Mouse (Mus musculus) limb, embryonic 11.5 days (tissue): ENCODE results near the gene Iqcf1. TPM values are rescaled to one million over a fixed set of nuclear protein-coding genes. Genes with fewer than 3 reads are reported as not detected.
"Not testable (repeated sequence)": the region's sequence is repeated elsewhere in the genome, so short reads cannot be mapped to it uniquely, and the experiment has no call there.

Experiments used
- ATAC-seq: fragments of 200-750 bp; cut with Nextera tagmentation; 2 replicates; pipeline ENCODE4 v1.8.0; 2017; ENCODE audit warnings: low read depth; ENCODE audit not compliant: insufficient number of reproducible peaks, low FRiP score, low TSS enrichment
- DNase-seq: peaks from one replicate; pipeline ENCODE4 v3.0.0-alpha.2; 2015; ENCODE audit warnings: low spot score
- H3K27ac ChIP-seq: fragments of 300-500 bp; sonication (generic); replicated peaks from 2 replicates; pipeline ENCODE4 v1.5.1; 2014; ENCODE audit warnings: low read depth, mild to moderate bottlenecking, low read length
- H3K27me3 ChIP-seq: fragments of 300-500 bp; sonication (generic); 2 replicates; pipeline ENCODE4 v1.6.1; 2014; ENCODE audit warnings: mild to moderate bottlenecking, low read length, mixed read lengths; ENCODE audit not compliant: control insufficient read depth, insufficient read depth
- H3K36me3 ChIP-seq: fragments of 300-500 bp; sonication (generic); 2 replicates; pipeline ENCODE4 v1.6.1; 2014; ENCODE audit warnings: mild to moderate bottlenecking, low read length, moderate library complexity, mixed read lengths; ENCODE audit not compliant: control insufficient read depth, insufficient read depth
- H3K4me1 ChIP-seq: fragments of 300-500 bp; sonication (generic); 2 replicates; pipeline ENCODE4 v1.6.1; 2014; ENCODE audit warnings: low read length, mixed read lengths; ENCODE audit not compliant: control insufficient read depth, insufficient read depth
- H3K4me2 ChIP-seq: fragments of 300-500 bp; sonication (generic); 2 replicates; pipeline ENCODE4 v1.6.1; 2014; ENCODE audit warnings: low read depth, mild to moderate bottlenecking, moderate library complexity; ENCODE audit not compliant: severe bottlenecking
- H3K4me3 ChIP-seq: fragments of 300-500 bp; sonication (generic); 2 replicates; pipeline ENCODE4 v1.5.1; 2014; ENCODE audit warnings: low read depth, low read length
- H3K9ac ChIP-seq: fragments of 300-500 bp; sonication (generic); 2 replicates; pipeline ENCODE4 v1.6.1; 2014; ENCODE audit warnings: mild to moderate bottlenecking, low read length
- H3K9me3 ChIP-seq: fragments of 300-500 bp; sonication (generic); 2 replicates; pipeline ENCODE4 v1.6.1; 2016; ENCODE audit warnings: low read length; ENCODE audit not compliant: control insufficient read depth
- WGBS: fragments of 180-500 bp; shearing (Covaris S2); extraction: QIAGEN DNeasy Blood & Tissue Kit; methylation state at CpG from one replicate; pipeline ENCODE4 v1.1.7; 2014; 5-methylcytosine and 5-hydroxymethylcytosine counted together
- polyA plus RNA-seq: library from polyadenylated mRNA; unstranded; fragments of >200 nt; fragmentation: Nextera tagmentation; extraction: Ambion mirVana; gene quantifications from 2 replicates; pipeline ENCODE4 v1.2.1, GENCODE M21; 2014

Iqcf1 gene
- polyA plus RNA-seq, 1 experiment from 2014 or later: not detected

GRCm38 (mm10) chr9:106481676-106482075 is 18.1 kb upstream of the Iqcf1 start:
- no peak overlapping the region for H3K4me3 ChIP-seq
- 91% methylated on average over 13 of the region's 13 CpGs for WGBS
- peaks cover 22% of the 10 kb centered on the region for H3K36me3 ChIP-seq

GRCm38 (mm10) chr9:106482578-106483115 is 17.1 kb upstream of the Iqcf1 start:
- Histone ChIP-seq H3K27ac (no peak overlapping the region), H3K36me3 (peaks cover 22% of the 10 kb centered on the region), H3K27me3 (no peaks in the 10 kb centered on the region), H3K4me1 (peaks cover 7% of the 10 kb centered on the region; the same call in 1 of the 2 replicates), H3K4me3 (no peak overlapping the region), H3K9ac (no peak overlapping the region), H3K4me2 (no peak overlapping the region), H3K9me3 (no peaks in the 10 kb centered on the region)
- WGBS: 88% methylated on average over 17 of the region's 17 CpGs
- DNase-seq: no peak
- ATAC-seq: no peak

More at GRCm38 (mm10) chr9:106481676-106482075, 18.1 kb upstream of the Iqcf1 start:
- H3K9ac ChIP-seq: no peak overlapping the region
- H3K27me3 ChIP-seq: no peaks in the 10 kb centered on the region
- ATAC-seq (no peak), DNase-seq (no peak)
- peaks cover 8% of the 10 kb centered on the region; the same call in 1 of the 2 replicates for H3K4me1 ChIP-seq
- H3K4me2 ChIP-seq: no peak overlapping the region
- H3K9me3 ChIP-seq: no peaks in the 10 kb centered on the region
- H3K27ac ChIP-seq: no peak overlapping the region

GRCm38 (mm10) chr9:106483136-106483535 is 16.6 kb upstream of the Iqcf1 start:
- Histone ChIP-seq H3K4me3 (no peak overlapping the region), H3K36me3 (peaks cover 22% of the 10 kb centered on the region), H3K27me3 (no peaks in the 10 kb centered on the region), H3K4me2 (no peak overlapping the region), H3K27ac (no peak overlapping the region), H3K9ac (no peak overlapping the region), H3K9me3 (no peaks in the 10 kb centered on the region), H3K4me1 (peaks cover 2% of the 10 kb centered on the region; the same call in 1 of the 2 replicates)
- DNase-seq (no peak), ATAC-seq (no peak)
- 95% methylated on average over 10 of the region's 10 CpGs for WGBS

GRCm38 (mm10) chr9:106483606-106484005 is 16.2 kb upstream of the Iqcf1 start:
- no peak overlapping the region for H3K4me3 ChIP-seq
- no peaks in the 10 kb centered on the region for H3K27me3 ChIP-seq
- ATAC-seq: no peak
- 92% methylated on average over 17 of the region's 17 CpGs for WGBS
- no peaks in the 10 kb centered on the region for H3K4me1 ChIP-seq
- no peak overlapping the region for H3K4me2 ChIP-seq
- no peak overlapping the region for H3K9ac ChIP-seq
- no peak overlapping the region for H3K27ac ChIP-seq
- peaks cover 22% of the 10 kb centered on the region for H3K36me3 ChIP-seq
- H3K9me3 ChIP-seq: no peaks in the 10 kb centered on the region
- no peak for DNase-seq

GRCm38 (mm10) chr9:106485076-106485475 is 14.7 kb upstream of the Iqcf1 start:
- no peaks in the 10 kb centered on the region for H3K27me3 ChIP-seq
- no peaks in the 10 kb centered on the region for H3K9me3 ChIP-seq
- H3K4me1 ChIP-seq: no peaks in the 10 kb centered on the region
- H3K9ac ChIP-seq: no peak overlapping the region
- 88% methylated on average over 10 of the region's 10 CpGs for WGBS
- no peak overlapping the region for H3K4me2 ChIP-seq
- DNase-seq (no peak), ATAC-seq (no peak)
- no peak overlapping the region for H3K27ac ChIP-seq
- H3K4me3 ChIP-seq: no peak overlapping the region
- peaks cover 22% of the 10 kb centered on the region for H3K36me3 ChIP-seq

- H3K9me3 ChIP-seq, H3K9ac ChIP-seq, H3K27me3 ChIP-seq, H3K4me3 ChIP-seq, H3K4me1 ChIP-seq, H3K27ac ChIP-seq, ATAC-seq, H3K4me2 ChIP-seq, DNase-seq: not testable (repeated sequence)
- peaks cover 16% of the 10 kb centered on the region for H3K36me3 ChIP-seq
- 85% methylated on average over 6 of the region's 6 CpGs for WGBS
These were observed 12.2 kb upstream of the Iqcf1 start for GRCm38 (mm10) chr9:106487602-106488001.

- no peak overlapping the region for H3K4me2 ChIP-seq
- H3K9me3 ChIP-seq: no peaks in the 10 kb centered on the region
- no peak overlapping the region for H3K4me3 ChIP-seq
- DNase-seq: no peak
- H3K27me3 ChIP-seq: no peaks in the 10 kb centered on the region
- H3K36me3 ChIP-seq: no peaks in the 10 kb centered on the region
- ATAC-seq: no peak
- no peaks in the 10 kb centered on the region for H3K4me1 ChIP-seq
- H3K9ac ChIP-seq: no peak overlapping the region
- H3K27ac ChIP-seq: no peak overlapping the region
- 88% methylated on average over 22 of the region's 22 CpGs for WGBS
These were observed 2.1 kb downstream of the Iqcf1 start for GRCm38 (mm10) chr9:106501846-106502245.

- no peak overlapping the region for H3K4me3 ChIP-seq
- WGBS: 78% methylated on average over 6 of the region's 6 CpGs
- H3K4me1 ChIP-seq: no peaks in the 10 kb centered on the region
- H3K27me3 ChIP-seq: no peaks in the 10 kb centered on the region
- no peak for DNase-seq
- H3K9me3 ChIP-seq: no peaks in the 10 kb centered on the region
- no peak overlapping the region for H3K4me2 ChIP-seq
- no peaks in the 10 kb centered on the region for H3K36me3 ChIP-seq
- ATAC-seq: no peak
- H3K9ac ChIP-seq: no peak overlapping the region
- no peak overlapping the region for H3K27ac ChIP-seq
These were observed 4.5 kb downstream of the Iqcf1 start for GRCm38 (mm10) chr9:106504246-106504645.

GRCm38 (mm10) chr9:106509356-106509755 is 9.6 kb downstream of the Iqcf1 start:
- WGBS: 94% methylated on average over 10 of the region's 10 CpGs
- Histone ChIP-seq H3K27me3 (no peaks in the 10 kb centered on the region), H3K4me1 (no peaks in the 10 kb centered on the region), H3K4me3 (no peak overlapping the region), H3K9me3 (no peaks in the 10 kb centered on the region), H3K27ac (no peak overlapping the region), H3K4me2 (no peak overlapping the region), H3K36me3 (no peaks in the 10 kb centered on the region), H3K9ac (no peak overlapping the region)
- DNase-seq (no peak), ATAC-seq (no peak)
